Mouse (Mus musculus) bone marrow macrophage, adult 2 months (primary cell): ENCODE measurements around the gene Ppp1r21.

Source experiments
- CTCF ChIP-seq: IDR thresholded peaks from 2 replicates; pipeline ENCODE4 v1.5.1; 2012; ENCODE audit warnings: low read depth, mild to moderate bottlenecking, low read length, moderate library complexity
- POLR2A ChIP-seq: IDR thresholded peaks from 2 replicates; pipeline ENCODE4 v1.6.1; 2012; ENCODE audit warnings: mild to moderate bottlenecking, low read depth, low read length, borderline replicate concordance

- no peak for TF ChIP-seq POLR2A
- no peak for TF ChIP-seq CTCF
These were observed 70.6 kb downstream of the Ppp1r21 start for GRCm38 (mm10) chr17:88600492-88601026.
